Mouse (Mus musculus) cerebellum, adult 2 months (tissue): ENCODE measurements at regions not wholly inside any gene's neighbourhood (a gene's known extent, or its start where the extent isn't known, plus 50 kb on each side); places are given as distances from the start of the nearest gene placed in this dataset.

Experiments used
- CTCF ChIP-seq: fragments of 200-500 bp; IDR thresholded peaks from 2 replicates; pipeline ENCODE4 v1.5.1; 2011; ENCODE audit warnings: low read depth, mild to moderate bottlenecking, control low read depth, low read length, moderate library complexity, borderline replicate concordance; ENCODE audit not compliant: insufficient read depth
- POLR2A ChIP-seq: fragments of 200-500 bp; IDR thresholded peaks from 2 replicates; pipeline ENCODE4 v1.6.1; 2011; ENCODE audit warnings: low read length, control low read depth, borderline replicate concordance; ENCODE audit not compliant: insufficient read depth

DNA sequence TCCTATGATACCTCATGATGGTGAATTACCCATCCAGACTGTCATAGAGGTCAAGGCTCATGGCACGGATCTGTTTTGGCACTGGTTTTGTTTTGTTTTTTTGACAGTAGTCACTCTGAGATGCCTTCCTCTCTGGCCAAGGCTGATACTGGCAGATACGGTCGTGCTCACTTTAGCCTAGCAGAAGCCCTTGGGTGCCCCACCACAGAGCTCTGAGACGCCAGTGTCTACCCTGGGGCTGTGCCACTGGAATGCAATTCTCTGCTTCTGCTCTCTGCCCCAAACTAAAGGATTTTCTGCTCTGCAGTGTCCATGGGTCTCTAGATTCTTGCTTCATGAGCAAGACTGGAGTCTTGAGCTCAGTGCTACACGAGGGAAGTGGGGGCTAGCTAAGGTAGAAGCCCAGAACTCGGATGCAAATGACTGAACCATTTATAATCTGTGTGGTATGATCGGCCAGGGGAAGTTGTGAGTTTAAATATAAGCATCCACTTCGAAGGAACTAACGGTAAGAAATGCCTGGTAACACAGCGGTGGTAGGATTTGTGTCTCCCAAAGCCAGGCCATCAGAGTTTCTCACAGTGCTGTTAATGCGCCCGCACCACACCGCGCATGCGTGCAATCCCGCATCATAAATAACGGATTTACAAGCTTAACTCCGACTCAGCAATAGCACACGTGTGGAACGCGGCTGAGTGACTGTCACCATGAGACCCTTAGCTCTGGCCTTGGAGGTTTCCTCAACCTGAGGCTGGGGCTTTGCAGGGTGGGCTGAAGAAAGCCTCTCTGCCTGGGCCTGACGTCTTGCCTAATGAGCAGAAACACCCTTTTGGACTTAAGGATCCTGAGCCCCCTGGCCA lies 177.6 kb downstream of the Bcl11a start:
- no peak for TF ChIP-seq CTCF
- TF ChIP-seq POLR2A, result no peak
